Mouse (Mus musculus): ENCODE data around the gene Csnk1e.

GRCm38 (mm10) chr15:79374760-79375159 lies 80.6 kb downstream of the Csnk1e start:
- no peak for TF ChIP-seq CTCF (IDR thresholded peaks at IDR 0.05; ENCODE audit: low read depth)
- no peak for TF ChIP-seq EP300 (IDR thresholded peaks at IDR 0.05; ENCODE audit: low read depth)
